Mouse (Mus musculus): ENCODE data around the gene Tex261. TPM values are rescaled to one million over a fixed set of nuclear protein-coding genes. Genes with fewer than 3 reads are reported as not detected.

Gene Tex261
- total and polyA plus RNA-seq, 2 experiments from 2014 or later = 42.3 to 80.4 TPM

- WGBS = 8% methylated on average over 5 of the region's 5 CpGs
- Histone ChIP-seq H3K9me3 (ENCODE audit: low read length) (no peaks in the 10 kb centered on the region), H3K4me2 (ENCODE audit: low read depth) (no peak overlapping the region), H3K27me3 (ENCODE audit: insufficient read depth, low read length) (no peaks in the 10 kb centered on the region), H3K27ac (ENCODE audit: low read depth, low read length) (no peak overlapping the region), H3K4me3 (ENCODE audit: low read depth, low read length) (no peak overlapping the region), H3K36me3 (ENCODE audit: insufficient read depth) (no peaks in the 10 kb centered on the region), H3K4me1 (ENCODE audit: insufficient read depth) (peaks cover 7% of the 10 kb centered on the region; the same call in 1 of the 2 replicates), H3K9ac (no peak overlapping the region)
- DNase-seq = peak; percentile 50
- TF ChIP-seq CTCF (IDR thresholded peaks at IDR 0.05; ENCODE audit: low read depth) = peak; percentile 78
- ATAC-seq = no peak
Observed at GRCm38 (mm10) chr6:83779026-83779425, 3.4 kb upstream of the Tex261 start.

GRCm38 (mm10) chr6:83778306-83778705 lies 2.7 kb upstream of the Tex261 start:
- no peak for DNase-seq
- 91% methylated on average over 7 of the region's 7 CpGs for WGBS
- no peak for ATAC-seq

GRCm38 (mm10) chr6:83774781-83775563 lies 641 bp downstream of the Tex261 start:
- Histone ChIP-seq H3K36me3 (ENCODE audit: insufficient read depth) (peaks cover 13% of the 10 kb centered on the region), H3K9me3 (ENCODE audit: low read length) (no peaks in the 10 kb centered on the region), H3K4me1 (ENCODE audit: insufficient read depth) (peaks cover 9% of the 10 kb centered on the region; the same call in 1 of the 2 replicates), H3K4me2 (ENCODE audit: low read depth) (peak overlapping the region; percentile 88), H3K9ac (peak overlapping the region; percentile 86), H3K27me3 (ENCODE audit: insufficient read depth, low read length) (no peaks in the 10 kb centered on the region), H3K4me3 (ENCODE audit: low read depth, low read length) (peak overlapping the region; percentile 95), H3K27ac (ENCODE audit: low read depth, low read length) (peak overlapping the region; percentile 76)
- WGBS = 2% methylated on average over 14 of the region's 14 CpGs
- ATAC-seq (peak; percentile 30), DNase-seq (peak; percentile 29)
- no peak for TF ChIP-seq CTCF (IDR thresholded peaks at IDR 0.05; ENCODE audit: low read depth)

More at GRCm38 (mm10) chr6:83778306-83778705, 2.7 kb upstream of the Tex261 start:
- Histone ChIP-seq H3K27me3 (ENCODE audit: insufficient read depth, low read length) (no peaks in the 10 kb centered on the region), H3K4me2 (ENCODE audit: low read depth) (no peak overlapping the region), H3K9me3 (ENCODE audit: low read length) (no peaks in the 10 kb centered on the region), H3K27ac (ENCODE audit: low read depth, low read length) (no peak overlapping the region), H3K9ac (no peak overlapping the region), H3K36me3 (ENCODE audit: insufficient read depth) (no peaks in the 10 kb centered on the region), H3K4me1 (ENCODE audit: insufficient read depth) (peaks cover 9% of the 10 kb centered on the region; the same call in 1 of the 2 replicates), H3K4me3 (ENCODE audit: low read depth, low read length) (no peak overlapping the region)
- no peak for TF ChIP-seq CTCF (IDR thresholded peaks at IDR 0.05; ENCODE audit: low read depth)

GRCm38 (mm10) chr6:83774126-83774525 lies 1.5 kb downstream of the Tex261 start:
- H3K27ac ChIP-seq (ENCODE audit: low read depth, low read length) = no peak overlapping the region
- WGBS = 60% methylated on average over 9 of the region's 9 CpGs
- no peak overlapping the region for H3K4me3 ChIP-seq (ENCODE audit: low read depth, low read length)

GRCm38 (mm10) chr6:83768485-83768884 lies 7.1 kb downstream of the Tex261 start:
- Histone ChIP-seq H3K4me1 (ENCODE audit: insufficient read depth) (no peaks in the 10 kb centered on the region), H3K27ac (ENCODE audit: low read depth, low read length) (no peak overlapping the region), H3K9me3 (ENCODE audit: low read length) (no peaks in the 10 kb centered on the region), H3K36me3 (ENCODE audit: insufficient read depth) (peaks cover 30% of the 10 kb centered on the region), H3K4me3 (ENCODE audit: low read depth, low read length) (no peak overlapping the region), H3K27me3 (ENCODE audit: insufficient read depth, low read length) (peaks cover 8% of the 10 kb centered on the region), H3K4me2 (ENCODE audit: low read depth) (no peak overlapping the region), H3K9ac (no peak overlapping the region)
- DNase-seq (no peak), ATAC-seq (no peak)
- 89% methylated on average over 5 of the region's 5 CpGs for WGBS
- TF ChIP-seq CTCF (IDR thresholded peaks at IDR 0.05; ENCODE audit: low read depth) = no peak

More at GRCm38 (mm10) chr6:83774126-83774525, 1.5 kb downstream of the Tex261 start:
- Histone ChIP-seq H3K9ac (no peak overlapping the region), H3K27me3 (ENCODE audit: insufficient read depth, low read length) (no peaks in the 10 kb centered on the region), H3K36me3 (ENCODE audit: insufficient read depth) (peaks cover 18% of the 10 kb centered on the region), H3K4me1 (ENCODE audit: insufficient read depth) (peaks cover 9% of the 10 kb centered on the region; the same call in 1 of the 2 replicates), H3K9me3 (ENCODE audit: low read length) (no peaks in the 10 kb centered on the region), H3K4me2 (ENCODE audit: low read depth) (peak overlapping the region; percentile 88)
- TF ChIP-seq CTCF (IDR thresholded peaks at IDR 0.05; ENCODE audit: low read depth) = no peak
- DNase-seq (no peak), ATAC-seq (no peak)

GRCm38 (mm10) chr6:83766982-83767381 lies 8.6 kb downstream of the Tex261 start:
- WGBS = 95% methylated on average over 3 of the region's 3 CpGs
- no peak for ATAC-seq
- no peak overlapping the region for H3K4me2 ChIP-seq (ENCODE audit: low read depth)

GRCm38 (mm10) chr6:83762880-83763431 lies 12.7 kb downstream of the Tex261 start:
- H3K36me3 ChIP-seq (ENCODE audit: insufficient read depth) = 0 out of 2 replicates have a peak, but pooled peaks cover 3% of the 10 kb centered on the region
- no peak for DNase-seq
- no peaks in the 10 kb centered on the region for H3K9me3 ChIP-seq (ENCODE audit: low read length)
- WGBS = 3% methylated on average over 34 of the region's 35 CpGs
- peak overlapping the region; percentile 25; the same call in 1 of the 2 replicates for H3K9ac ChIP-seq
- no peak overlapping the region for H3K27ac ChIP-seq (ENCODE audit: low read depth, low read length)
- peaks cover 43% of the 10 kb centered on the region for H3K27me3 ChIP-seq (ENCODE audit: insufficient read depth, low read length)
- 0 out of 2 replicates have a peak overlapping the region, but pooled peaks have one; percentile 16 for H3K4me3 ChIP-seq (ENCODE audit: low read depth, low read length)
- ATAC-seq = peak; percentile 47
- peak overlapping the region; percentile 43 for H3K4me2 ChIP-seq (ENCODE audit: low read depth)
- 0 out of 2 replicates have a peak, but pooled peaks cover 2% of the 10 kb centered on the region for H3K4me1 ChIP-seq (ENCODE audit: insufficient read depth)
- 0 out of 2 replicates have a peak, but pooled peaks have one; percentile 4 for TF ChIP-seq CTCF (IDR thresholded peaks at IDR 0.05; ENCODE audit: low read depth)

More at GRCm38 (mm10) chr6:83766982-83767381, 8.6 kb downstream of the Tex261 start:
- H3K4me3 ChIP-seq (ENCODE audit: low read depth, low read length) = no peak overlapping the region
- H3K27ac ChIP-seq (ENCODE audit: low read depth, low read length) = no peak overlapping the region
- TF ChIP-seq CTCF (IDR thresholded peaks at IDR 0.05; ENCODE audit: low read depth) = no peak
- H3K27me3 ChIP-seq (ENCODE audit: insufficient read depth, low read length) = peaks cover 17% of the 10 kb centered on the region
- 0 out of 2 replicates have a peak, but pooled peaks cover 2% of the 10 kb centered on the region for H3K4me1 ChIP-seq (ENCODE audit: insufficient read depth)
- H3K9me3 ChIP-seq (ENCODE audit: low read length) = no peaks in the 10 kb centered on the region
- H3K9ac ChIP-seq = no peak overlapping the region
- peaks cover 30% of the 10 kb centered on the region for H3K36me3 ChIP-seq (ENCODE audit: insufficient read depth)
- DNase-seq = no peak
